Mouse (Mus musculus) thymus, postnatal 36 days (tissue): Measurements from ENCODE around the gene Bach2.
A peak's percentile ranks its signal among the peaks of the same experiment; 100 is the strongest.

Source experiments
- DNase-seq, 2 experiments: peaks; one replicate each; pipeline ENCODE4 v3.0.0; 2022; ENCODE audit warnings: mixed read lengths in 2 of 2

Gene Bach2

DNA sequence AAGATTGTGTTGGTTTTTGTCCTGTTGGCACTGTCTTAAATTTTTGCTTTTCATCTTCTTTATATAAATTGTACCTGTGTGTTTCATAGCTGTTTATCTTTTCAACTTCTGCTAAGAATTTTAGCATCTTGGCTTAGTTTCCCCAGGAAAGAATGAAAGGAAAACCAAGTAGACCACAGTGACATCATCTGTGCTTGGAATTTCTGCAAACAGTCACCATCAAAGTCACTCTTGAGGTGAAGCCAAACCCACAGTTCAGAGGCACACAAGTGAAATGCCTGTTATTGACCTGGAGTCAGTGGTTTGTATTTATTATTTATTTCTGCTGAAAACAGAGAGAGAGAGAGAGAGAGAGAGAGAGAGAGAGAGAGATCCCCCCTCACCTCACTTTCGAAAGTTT lies 95.5 kb downstream of the Bach2 start:
- DNase-seq: no peak

DNA sequence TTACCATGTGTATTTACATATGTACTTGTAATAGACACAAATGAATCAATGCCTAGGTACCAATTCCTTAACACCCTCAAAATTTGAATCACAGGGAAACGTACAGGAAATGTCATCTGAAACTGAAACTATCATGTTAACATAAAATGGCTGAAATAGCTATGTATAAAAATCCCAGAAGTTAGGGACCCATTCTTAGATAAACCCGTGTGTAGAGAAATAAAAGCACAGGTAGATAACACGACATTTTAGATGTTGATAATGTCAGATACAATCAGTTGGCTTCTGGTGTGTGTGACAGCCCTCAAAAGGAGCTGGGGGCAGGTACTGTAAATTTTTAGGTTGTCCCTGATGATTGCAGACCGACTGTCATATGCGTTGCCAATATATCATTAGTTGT lies 96.2 kb downstream of the Bach2 start:
- DNase-seq: no peak

DNA sequence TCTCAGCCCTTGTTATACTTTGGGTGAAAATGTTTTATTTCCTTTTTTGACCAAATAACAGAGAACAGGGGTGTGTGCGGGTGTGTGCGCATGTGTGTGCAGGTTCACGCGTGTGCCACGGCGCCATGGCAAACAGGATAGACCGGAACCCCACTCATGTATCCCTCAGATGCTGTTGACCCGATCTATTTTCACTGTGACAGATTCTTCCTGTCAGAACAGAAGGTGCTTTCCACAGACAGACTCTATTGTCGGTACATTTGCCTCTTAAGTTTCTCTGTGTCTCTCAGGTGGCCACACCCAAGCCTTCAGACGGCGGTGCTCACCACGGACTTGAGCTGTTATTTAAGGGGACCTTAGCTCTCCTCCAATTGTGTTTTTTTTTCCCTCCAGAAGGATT lies 97.1 kb downstream of the Bach2 start:
- DNase-seq: peak in 1 of 2 experiments; percentile 35

DNA sequence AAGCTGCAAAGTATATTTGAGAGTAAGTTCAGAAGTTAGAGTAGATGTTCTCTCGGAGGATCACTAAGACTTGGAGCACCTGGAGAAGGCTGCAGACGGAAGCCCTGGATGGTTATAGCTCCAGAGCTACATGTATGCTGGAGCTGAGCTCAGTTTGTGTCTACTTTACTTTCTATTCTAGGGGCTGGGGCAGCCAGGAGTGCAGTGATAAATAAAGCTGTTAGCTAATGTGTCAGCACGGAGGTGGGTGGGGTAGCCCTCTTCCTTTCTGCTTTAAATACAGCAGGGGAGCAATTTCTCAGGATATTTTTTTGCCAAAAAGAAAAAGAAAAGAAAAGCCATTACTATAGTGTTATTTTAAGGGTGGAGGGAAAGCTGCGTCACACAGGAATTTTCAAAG lies 98.0 kb downstream of the Bach2 start:
- no peak for DNase-seq

DNA sequence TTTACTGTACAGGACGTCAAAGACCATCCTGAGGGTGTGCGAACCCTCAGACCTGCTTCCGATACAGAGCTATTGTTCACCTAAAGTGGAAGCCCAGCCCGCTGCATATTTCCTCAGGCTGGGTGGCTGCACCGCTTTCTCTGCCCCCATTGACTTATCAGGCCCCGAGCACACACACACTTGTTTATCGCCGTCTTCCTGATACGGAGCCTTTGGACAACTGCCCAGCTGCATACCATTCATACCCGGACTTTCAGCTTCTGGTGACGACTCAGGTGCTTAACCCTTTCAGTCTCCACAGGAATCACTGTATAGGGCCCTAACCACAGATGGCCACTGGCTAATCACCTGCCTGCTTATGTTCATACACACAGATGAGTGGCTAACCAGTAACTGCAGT lies 99.0 kb downstream of the Bach2 start:
- no peak for DNase-seq

DNA sequence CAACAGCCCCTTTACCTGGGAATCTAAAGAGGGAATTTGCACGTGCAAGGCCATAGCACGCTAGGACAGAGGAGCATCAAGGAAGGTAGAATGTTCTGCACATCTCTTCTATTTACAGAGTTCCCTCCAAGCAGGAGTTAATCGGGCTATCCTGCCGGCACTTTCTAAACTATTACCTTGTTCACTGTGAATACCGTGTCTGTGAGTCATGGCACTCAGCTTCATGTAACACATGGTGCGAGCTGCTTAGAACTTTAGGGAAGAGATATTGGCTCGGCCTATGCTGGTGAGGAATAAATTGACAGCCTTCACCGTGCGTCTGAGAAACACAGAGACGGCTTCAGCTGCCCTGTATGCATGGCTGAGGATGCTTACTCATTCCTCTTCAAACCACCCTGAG lies 99.8 kb downstream of the Bach2 start:
- DNase-seq: no peak

DNA sequence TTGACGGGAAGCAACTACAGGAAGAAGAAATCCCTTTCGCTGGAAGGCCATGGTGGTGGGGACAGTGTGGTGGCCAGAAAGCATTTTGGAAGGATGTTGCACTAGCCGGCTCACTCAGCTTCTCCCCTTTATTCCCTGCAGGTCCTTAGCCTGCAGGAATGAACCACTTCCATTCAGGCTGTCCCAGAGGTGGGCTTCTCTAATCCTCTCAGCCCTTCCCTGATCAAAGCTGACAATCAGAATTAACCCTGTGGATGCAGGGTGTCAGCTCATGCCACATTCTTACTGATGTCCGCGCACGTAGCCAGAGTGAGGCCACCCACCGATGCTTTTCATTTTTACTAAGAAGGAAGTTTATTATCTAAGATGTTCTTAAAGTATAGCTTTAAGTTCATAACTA lies 102.2 kb downstream of the Bach2 start:
- DNase-seq: no peak

DNA sequence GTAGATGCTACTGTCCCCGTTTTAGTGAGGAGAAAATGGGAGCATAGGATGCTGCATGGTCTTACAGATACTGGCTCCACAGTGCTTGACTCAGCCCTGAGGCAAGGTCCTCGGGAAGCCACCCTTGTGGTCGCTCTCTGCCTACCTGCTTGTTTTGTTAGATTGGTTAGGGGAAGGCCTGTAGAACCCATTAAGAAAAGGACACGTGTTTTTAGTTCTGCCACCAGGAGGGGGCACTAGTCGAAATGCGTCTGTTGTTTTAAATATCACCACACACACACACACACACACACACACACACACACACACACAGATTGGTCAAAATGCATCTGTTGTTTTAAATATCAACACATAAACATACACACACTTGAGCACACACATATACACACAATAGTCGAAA lies 103.7 kb downstream of the Bach2 start:
- DNase-seq: peak in 1 of 2 experiments; percentile 40

DNA sequence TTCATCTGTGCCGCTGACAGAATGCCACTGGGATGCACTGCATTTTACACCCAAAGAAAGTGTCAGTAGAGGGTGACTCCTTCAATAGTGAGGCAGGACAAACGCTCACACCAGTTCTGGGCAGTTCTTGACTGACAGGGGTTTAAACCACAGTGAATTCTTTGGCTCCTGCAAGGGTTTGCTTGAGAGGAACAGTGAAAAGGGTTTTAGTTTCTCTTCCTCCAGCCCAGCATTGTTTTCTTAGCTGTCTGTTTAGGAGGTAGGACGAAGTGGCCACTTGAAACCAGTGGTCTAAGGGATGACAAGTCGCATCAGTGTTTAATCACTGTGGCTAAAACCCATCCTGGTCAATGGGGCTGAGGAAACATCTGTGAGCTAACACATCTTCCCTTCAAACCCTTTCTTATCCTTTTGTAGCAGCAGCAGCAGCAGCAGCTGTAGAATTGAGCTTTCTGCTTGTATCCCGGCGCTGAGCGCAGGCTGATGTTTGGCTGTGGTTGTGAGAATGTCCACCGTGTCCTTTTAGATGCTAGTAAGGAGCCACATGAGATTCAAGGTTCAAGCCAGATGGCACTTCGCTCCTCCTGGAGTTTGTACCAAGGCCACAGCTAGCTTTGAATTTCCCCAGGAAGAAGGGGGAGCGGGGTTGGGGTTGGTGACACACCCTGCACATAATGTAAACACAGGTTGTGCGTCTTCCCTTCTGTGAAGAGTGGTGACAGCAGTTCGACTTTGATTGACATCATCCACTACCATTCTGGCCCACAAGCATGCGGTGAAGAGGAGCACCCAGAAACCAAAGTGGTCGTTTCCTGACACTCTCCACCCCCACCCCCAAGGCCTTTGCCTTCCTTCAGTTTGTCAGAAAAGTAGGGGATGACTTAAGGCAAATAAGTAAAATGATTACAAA lies 104.9 kb downstream of the Bach2 start:
- DNase-seq: peak; percentile 48 to 57

DNA sequence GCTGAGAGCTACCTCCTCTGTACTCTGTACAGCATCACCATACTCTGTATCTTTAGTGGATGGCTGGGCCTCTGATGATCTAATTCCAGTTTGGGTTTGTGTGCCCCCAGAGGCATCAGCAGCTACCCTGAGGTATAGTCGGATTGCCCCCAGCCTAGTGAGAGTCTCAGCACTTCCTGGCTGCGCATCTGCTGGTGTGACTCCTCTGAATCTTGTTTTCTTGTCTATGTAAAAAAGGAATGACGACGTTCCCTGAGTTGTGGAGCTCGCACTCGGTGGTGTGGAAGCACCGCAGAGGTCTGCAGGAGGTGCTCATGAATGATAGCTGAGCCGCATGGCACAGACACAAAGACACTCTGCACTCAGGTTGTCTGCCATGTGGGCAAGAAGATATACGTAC lies 105.7 kb downstream of the Bach2 start:
- no peak for DNase-seq

DNA sequence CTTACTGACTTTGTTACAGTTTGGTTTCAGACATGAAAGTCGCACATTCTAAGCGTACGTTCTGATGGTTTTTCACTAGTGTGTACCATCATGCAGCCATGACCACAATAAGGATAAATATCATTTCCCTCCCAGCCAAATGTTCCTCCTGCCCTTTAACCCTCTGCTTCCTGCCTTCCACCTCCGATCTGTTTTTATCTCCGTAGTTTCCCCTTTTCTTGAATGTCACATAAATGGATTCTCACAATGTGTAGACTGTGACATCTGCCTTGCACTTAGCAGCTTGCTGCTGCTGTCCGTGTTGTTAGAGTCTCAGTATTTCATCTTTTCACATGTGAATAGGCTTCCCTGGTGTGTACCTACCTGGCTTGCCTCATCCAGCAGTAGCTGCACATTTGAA lies 108.6 kb downstream of the Bach2 start:
- no peak for DNase-seq

DNA sequence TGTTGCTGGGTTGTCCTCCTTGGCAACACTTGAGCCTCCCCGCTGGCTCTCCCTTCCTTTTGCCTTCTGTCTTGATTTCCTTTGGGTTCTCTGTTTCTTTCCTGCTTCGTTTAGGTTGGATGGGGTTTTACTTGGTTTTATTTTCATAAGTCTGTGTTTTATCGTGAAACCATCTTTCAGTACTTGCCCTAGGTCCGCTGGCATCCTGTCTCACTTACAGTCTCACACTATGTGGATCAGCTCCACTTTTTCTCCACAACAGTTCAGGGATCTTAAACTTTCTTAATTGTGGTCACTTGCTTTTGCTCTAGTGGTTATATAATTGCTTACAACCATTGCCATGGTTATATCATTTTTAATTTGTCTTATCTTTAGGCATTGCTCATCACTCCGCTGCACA lies 109.1 kb downstream of the Bach2 start:
- DNase-seq: no peak

DNA sequence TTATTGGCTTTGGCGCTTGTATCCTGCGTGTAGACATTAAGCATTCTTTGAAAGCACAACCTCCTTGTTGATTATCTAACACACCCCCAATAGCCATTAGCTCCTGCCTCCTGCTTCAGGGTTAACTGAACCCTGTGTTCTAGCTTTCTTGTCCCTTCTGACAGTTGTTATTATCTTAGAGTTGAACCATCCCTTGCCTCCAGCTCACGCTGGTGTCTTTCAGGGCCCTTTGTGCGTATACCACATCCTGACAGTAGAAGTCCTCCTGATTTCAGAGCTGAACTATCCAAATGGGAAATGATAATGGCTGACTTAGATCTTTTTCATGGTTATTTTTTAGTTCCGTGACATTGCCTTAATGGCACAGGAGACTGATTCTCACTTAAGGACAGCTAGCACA lies 110.8 kb downstream of the Bach2 start:
- DNase-seq: no peak

DNA sequence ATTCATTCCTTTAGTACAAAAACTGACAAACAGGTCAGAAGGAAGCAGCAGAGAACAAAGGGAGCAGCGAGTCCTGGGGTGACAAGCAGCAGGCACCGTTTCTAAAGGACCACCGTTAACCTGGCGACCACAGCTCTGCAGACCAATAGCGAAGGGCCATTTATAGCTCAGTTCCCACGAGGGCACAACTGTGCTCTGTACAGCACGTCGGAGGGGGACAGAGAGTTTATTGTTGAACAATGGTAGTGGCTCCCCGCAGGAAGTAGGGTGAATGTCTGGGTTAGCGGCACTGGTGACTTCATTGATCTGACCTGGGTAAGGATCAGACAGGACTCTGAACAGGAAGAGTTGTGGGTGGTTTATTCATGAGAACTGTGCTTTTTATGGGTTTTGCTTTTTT lies 112.6 kb downstream of the Bach2 start:
- no peak for DNase-seq

DNA sequence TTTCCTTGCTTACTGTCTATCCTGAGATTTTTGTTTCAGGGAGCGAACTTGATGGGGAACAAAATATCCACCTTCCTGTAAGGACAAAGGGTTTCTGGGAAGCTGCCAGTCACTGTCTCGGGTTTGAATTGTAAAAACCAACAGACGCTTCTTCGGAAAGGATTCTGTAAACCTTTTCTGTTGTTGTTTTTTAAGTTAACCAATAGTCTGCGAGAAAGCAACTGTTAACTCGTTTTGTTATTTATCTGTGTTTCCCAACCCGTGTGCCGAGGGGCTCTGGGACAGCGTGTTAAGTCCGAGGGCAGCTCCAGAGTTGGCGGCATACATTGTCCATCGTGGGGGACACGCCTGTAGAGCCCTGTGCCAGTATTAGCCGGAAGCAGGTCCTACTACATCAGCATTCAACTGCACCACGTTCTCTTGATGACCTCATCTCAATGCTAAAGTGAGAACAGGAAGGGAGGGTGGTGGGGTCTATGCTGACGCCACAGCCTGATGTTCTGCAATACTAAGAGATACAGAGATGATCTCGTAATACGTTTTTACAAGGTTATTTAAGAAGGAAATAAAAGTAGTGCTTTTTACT lies 113.2 kb downstream of the Bach2 start:
- no peak for DNase-seq

DNA sequence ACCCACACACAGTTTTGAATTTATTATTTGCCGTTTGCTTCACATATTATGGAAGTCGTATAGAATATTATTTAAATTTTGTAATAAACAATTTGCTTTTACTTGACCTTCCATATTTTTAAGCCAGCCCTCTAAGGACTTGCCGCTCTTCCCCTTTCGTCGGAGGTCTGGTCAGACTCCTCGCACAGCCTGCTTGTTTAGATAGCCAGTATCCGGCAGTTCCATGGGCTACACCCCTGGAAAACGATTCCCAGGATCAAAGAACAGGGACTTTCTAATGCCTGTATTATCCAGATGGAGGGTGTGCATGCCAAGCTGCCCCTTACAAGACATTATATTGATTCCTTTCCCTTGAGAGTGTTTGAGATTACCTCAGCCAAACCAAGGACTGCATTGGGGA lies 113.8 kb downstream of the Bach2 start:
- DNase-seq: no peak

DNA sequence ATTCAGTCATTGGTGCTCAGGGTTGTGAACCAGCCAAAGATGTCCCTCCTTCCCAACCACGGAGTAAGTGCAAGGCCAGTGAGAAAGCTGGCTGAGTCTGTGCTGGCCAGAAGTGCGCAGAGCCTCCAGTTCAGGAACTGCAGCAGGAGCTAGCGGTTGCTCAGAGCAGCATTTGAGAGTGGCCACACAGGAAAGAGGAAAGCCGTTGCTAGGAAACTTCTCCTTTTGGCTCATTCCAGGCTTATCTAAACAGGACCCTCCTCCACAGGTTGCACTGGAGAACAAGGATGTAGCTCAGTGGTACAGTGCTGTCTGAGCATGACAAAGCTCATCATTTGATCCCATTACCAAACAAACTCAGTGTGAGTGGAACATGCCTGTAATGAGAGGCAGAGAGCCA lies 114.2 kb downstream of the Bach2 start:
- no peak for DNase-seq

DNA sequence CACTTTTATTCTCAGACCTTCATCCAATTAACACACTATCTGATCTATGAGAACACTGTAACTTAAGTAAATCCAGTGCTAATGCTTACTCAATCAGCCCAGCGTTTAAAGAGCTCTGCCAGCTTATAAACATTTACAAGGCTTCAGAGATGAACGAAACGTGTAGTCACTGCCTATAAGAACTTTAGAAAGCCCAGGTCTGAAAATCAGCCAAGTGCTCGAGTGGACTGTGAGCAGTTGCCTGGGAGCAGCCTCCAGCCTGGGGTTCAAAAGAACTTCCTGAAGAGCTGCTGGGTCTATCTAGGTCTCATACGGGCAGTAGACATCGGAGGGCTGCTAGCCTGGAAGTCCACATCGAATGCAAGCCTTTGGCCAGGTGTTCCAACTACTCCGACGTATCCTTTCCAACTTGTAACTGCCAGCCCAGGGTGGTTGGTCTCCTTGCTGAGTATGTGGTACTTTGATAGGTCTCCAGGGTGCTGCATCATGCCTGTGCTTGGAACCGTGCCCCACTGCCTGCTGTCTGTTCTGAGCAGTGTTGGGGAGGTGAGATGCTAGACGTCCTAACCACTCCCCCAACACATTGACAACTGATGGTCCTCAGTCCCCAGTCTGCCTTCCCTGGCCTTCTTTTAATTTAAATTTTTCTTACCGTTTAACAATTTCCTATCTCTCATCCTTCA lies 117.5 kb downstream of the Bach2 start:
- no peak for DNase-seq

DNA sequence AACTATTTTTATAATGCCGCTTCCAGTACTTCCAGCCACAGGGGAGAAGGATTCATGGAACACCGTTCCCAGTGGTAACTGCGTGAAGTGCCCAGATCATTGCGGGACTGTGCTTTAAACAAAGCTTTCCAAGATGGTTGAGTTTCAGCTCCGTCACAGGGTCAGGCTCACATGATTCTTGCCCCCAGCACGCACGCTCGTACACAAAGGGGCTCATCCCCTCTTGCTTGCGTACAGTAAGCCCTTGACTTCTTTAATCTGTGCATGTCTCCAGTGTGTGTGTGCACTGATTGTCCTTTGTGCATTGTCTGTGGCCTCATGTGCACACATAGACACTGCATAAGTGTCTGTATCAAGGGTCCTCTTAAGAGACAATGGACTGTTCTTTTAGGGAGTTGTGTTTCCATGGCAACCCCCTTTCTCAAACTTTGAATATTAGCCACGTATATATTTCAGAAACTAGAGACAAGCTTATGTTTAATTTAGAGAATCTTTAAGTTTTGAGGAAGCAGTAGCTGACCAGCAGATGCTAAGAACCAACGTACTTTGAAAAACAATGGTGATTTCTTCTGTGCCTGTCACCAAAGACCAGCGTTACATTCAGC lies 119.5 kb downstream of the Bach2 start:
- DNase-seq: no peak

DNA sequence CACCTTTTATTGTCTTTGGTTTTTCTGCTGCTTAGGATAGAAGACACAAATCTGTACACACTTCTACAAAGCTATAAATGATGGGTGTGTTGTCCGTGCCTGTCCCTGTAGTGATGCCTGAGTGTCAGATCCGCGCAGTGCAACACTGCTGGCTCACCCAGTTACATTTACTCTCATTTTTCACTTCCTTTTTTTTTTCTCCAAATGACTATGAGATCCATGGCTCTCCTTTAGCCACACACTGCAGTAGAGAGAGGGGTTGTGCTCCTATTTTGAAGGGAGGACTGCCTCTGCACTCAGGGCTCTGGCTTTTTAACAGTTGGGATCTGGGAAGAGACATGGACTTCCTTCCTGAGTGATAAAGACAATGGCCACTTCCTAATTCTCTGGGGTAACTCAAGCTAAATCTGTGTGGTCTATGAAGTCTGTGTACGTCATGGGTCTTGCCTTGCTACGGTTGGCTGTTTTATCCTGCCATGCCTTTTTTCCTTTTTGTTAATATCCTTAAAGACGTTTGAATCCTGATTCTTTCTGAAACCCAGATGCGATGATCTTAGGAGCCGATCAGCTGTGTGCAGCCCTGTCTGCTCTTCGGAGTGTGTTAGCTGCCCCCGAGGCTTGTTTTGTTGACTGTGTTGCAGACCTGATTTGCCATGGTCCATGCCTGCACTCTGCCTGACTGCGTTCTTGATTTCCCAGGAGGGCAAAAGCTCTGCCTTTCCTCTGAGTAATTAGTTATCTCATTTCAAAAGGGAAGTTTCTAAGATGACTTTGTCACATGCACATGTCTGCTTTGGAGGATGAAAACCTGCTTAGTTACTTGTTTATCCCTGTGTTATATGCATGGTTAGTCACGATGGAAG lies 120.2 kb downstream of the Bach2 start:
- DNase-seq: no peak

DNA sequence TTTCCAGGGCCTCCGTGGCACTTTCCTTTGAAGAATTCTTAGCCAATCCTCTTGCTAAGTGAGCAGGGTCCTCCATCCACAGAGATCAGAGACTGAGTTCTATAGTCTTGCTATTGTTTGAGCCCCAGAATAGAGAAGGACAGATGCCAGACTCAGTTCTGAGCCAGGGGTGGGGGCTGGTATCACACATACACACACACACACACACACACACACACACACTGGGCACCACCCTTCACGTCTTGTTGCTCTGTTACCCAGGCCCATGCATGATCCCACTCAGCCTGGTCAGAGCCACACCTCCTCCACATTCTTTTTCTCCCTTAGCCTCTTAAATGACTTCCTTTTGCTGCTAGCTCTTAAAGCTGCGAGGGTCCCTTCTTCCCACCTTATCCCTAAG lies 121.0 kb downstream of the Bach2 start:
- DNase-seq: no peak

DNA sequence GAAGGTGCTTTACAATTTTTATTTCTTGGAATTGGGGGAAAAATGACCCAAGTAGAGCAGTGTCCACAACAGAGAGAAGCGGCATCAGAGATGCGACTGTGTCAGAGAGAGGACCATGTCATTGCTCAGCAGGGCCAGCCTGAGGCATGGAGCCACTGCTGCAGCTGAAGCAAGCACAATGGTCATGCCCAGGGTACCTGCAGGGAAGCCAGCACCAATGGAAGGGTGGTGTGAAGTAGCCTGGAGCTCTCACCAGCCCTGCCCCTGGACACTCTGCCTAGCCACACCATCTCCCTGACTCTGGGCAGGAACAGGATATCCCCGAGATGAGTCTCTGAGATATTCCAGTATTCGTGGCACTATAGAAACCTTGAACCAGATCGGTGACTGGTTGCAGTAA lies 121.9 kb downstream of the Bach2 start:
- no peak for DNase-seq
